In genomic region chr7:104855248-104855750, GRCm38 (mm10) we compare ENCODE assay signal across 39 mouse cellular contexts. TPM values are rescaled to one million over a fixed set of nuclear protein-coding genes. Genes with fewer than 3 reads are reported as not detected.
"Had no signal": no experiment of that assay in that cellular context is flagged by ENCODE, and none has a peak within 500 bp of the region (broad histone marks: within the 10 kb centered on the region; RNA-seq: fewer than 3 reads in every experiment).

No protein-coding gene starts in this region.

- H3K9me3 ChIP-seq: hindbrain, embryonic 10.5 days; hindbrain, embryonic 12.5 days; intestine, embryonic 15.5 days; limb, embryonic 13.5 days; limb, embryonic 15.5 days had no signal

- H3K4me1 ChIP-seq: heart, embryonic 12.5 days; hindbrain, embryonic 10.5 days; hindbrain, embryonic 12.5 days; intestine, embryonic 15.5 days; limb, embryonic 13.5 days; limb, embryonic 15.5 days; liver, embryonic 12.5 days had no signal

- DNase-seq: gastrocnemius, postnatal 14 days; gastrocnemius, postnatal 36 days; heart, adult 2 months; heart, postnatal 10 days; heart, postnatal 4 days; kidney, adult 18-20 months; kidney, adult 8-10 months; kidney, postnatal 10 days; kidney, postnatal 25 days; kidney, postnatal 4 days; layer of hippocampus, postnatal 36 days; left cerebral cortex, postnatal 4 days had no signal

- H3K4me2 ChIP-seq: heart, embryonic 12.5 days; hindbrain, embryonic 12.5 days; hindbrain, embryonic 14.5 days; intestine, embryonic 15.5 days; limb, embryonic 13.5 days; limb, embryonic 15.5 days; liver, embryonic 12.5 days had no signal

- H3K36me3 ChIP-seq: heart, embryonic 12.5 days; hindbrain, embryonic 10.5 days; hindbrain, embryonic 12.5 days; intestine, embryonic 15.5 days; limb, embryonic 13.5 days; limb, embryonic 15.5 days; liver, embryonic 12.5 days had no signal

- H3K27ac ChIP-seq: heart, adult 2 months; hindbrain, embryonic 10.5 days; hindbrain, embryonic 12.5 days; hindbrain, embryonic 14.5 days; intestine, embryonic 15.5 days; layer of hippocampus, adult 2 months; limb, embryonic 13.5 days; limb, embryonic 15.5 days; liver, embryonic 12.5 days; liver, embryonic 14.5 days had no signal

- ATAC-seq: hindbrain, embryonic 16.5 days; inflammation-experienced regulatory T-cells, adult 6 months; intestine, embryonic 15.5 days; intestine, postnatal 0 days; liver, embryonic 12.5 days had no signal

- H3K4me3 ChIP-seq: heart, adult 2 months; heart, embryonic 12.5 days; hindbrain, embryonic 10.5 days; hindbrain, embryonic 12.5 days; intestine, embryonic 15.5 days; layer of hippocampus, adult 2 months; limb, embryonic 13.5 days; limb, embryonic 15.5 days; liver, embryonic 12.5 days had no signal

- H3K9ac ChIP-seq: heart, embryonic 12.5 days; hindbrain, embryonic 12.5 days; hindbrain, embryonic 14.5 days; intestine, embryonic 15.5 days; limb, embryonic 13.5 days; limb, embryonic 15.5 days; liver, embryonic 12.5 days; liver, embryonic 14.5 days had no signal

- H3K27me3 ChIP-seq: heart, embryonic 12.5 days; hindbrain, embryonic 12.5 days; intestine, embryonic 15.5 days; limb, embryonic 13.5 days; limb, embryonic 15.5 days; liver, embryonic 12.5 days had no signal

RNA-seq across cellular contexts. Expression of gene Usp17la, which starts 1.5 kb away (rescaled TPM):
- total RNA-seq: gastrocnemius, adult 18-20 months; gastrocnemius, adult 8-10 months; gastrocnemius, postnatal 14 days; gastrocnemius, postnatal 36 days; heart, adult 2 months; heart, postnatal 10 days; heart, postnatal 25 days; heart, postnatal 4 days; layer of hippocampus, adult 2 months; layer of hippocampus, postnatal 14 days; layer of hippocampus, postnatal 36 days; left cerebral cortex, adult 18-20 months; left cerebral cortex, adult 8-10 months; left cerebral cortex, postnatal 10 days; left cerebral cortex, postnatal 25 days; left cerebral cortex, postnatal 4 days had no signal
- polyA plus RNA-seq: gonadal fat pad, adult 2 months; heart, adult 2 months; heart, embryonic 12.5 days; heart, embryonic 14.5 days; heart, embryonic 16.5 days; hindbrain, embryonic 10.5 days; hindbrain, embryonic 12.5 days; hindbrain, embryonic 14.5 days; hindbrain, embryonic 16.5 days; inflammation-experienced regulatory T-cells, adult 6 months; intestine, embryonic 15.5 days; intestine, postnatal 0 days; kidney, embryonic 14.5 days; kidney, embryonic 16.5 days; limb, embryonic 11.5 days; limb, embryonic 13.5 days; limb, embryonic 15.5 days; liver, embryonic 12.5 days; liver, embryonic 14.5 days had no signal

RNA-seq across cellular contexts. Expression of gene Usp17lb, which starts 12.9 kb away (rescaled TPM):
- total RNA-seq: gastrocnemius, adult 18-20 months; gastrocnemius, adult 8-10 months; gastrocnemius, postnatal 14 days; gastrocnemius, postnatal 36 days; heart, adult 2 months; heart, postnatal 10 days; heart, postnatal 25 days; heart, postnatal 4 days; layer of hippocampus, adult 2 months; layer of hippocampus, postnatal 14 days; layer of hippocampus, postnatal 36 days; left cerebral cortex, adult 18-20 months; left cerebral cortex, adult 8-10 months; left cerebral cortex, postnatal 10 days; left cerebral cortex, postnatal 25 days; left cerebral cortex, postnatal 4 days had no signal
- polyA plus RNA-seq: heart, adult 2 months; heart, embryonic 12.5 days; heart, embryonic 14.5 days; heart, embryonic 16.5 days; hindbrain, embryonic 10.5 days; hindbrain, embryonic 12.5 days; hindbrain, embryonic 14.5 days; hindbrain, embryonic 16.5 days; inflammation-experienced regulatory T-cells, adult 6 months; intestine, embryonic 15.5 days; intestine, postnatal 0 days; kidney, embryonic 14.5 days; kidney, embryonic 16.5 days; limb, embryonic 11.5 days; limb, embryonic 13.5 days; limb, embryonic 15.5 days; liver, embryonic 12.5 days; liver, embryonic 14.5 days had no signal

RNA-seq across cellular contexts. Expression of gene Olfr665, which starts 22.5 kb away (rescaled TPM):
- total RNA-seq: gastrocnemius, adult 18-20 months; gastrocnemius, adult 8-10 months; gastrocnemius, postnatal 14 days; gastrocnemius, postnatal 36 days; heart, adult 2 months; heart, postnatal 10 days; heart, postnatal 25 days; heart, postnatal 4 days; layer of hippocampus, adult 2 months; layer of hippocampus, postnatal 14 days; layer of hippocampus, postnatal 36 days; left cerebral cortex, adult 18-20 months; left cerebral cortex, adult 8-10 months; left cerebral cortex, postnatal 10 days; left cerebral cortex, postnatal 25 days; left cerebral cortex, postnatal 4 days had no signal
- polyA plus RNA-seq: gonadal fat pad, adult 2 months; heart, adult 2 months; heart, embryonic 12.5 days; heart, embryonic 14.5 days; heart, embryonic 16.5 days; hindbrain, embryonic 10.5 days; hindbrain, embryonic 12.5 days; hindbrain, embryonic 14.5 days; hindbrain, embryonic 16.5 days; inflammation-experienced regulatory T-cells, adult 6 months; intestine, embryonic 15.5 days; intestine, postnatal 0 days; kidney, embryonic 14.5 days; kidney, embryonic 16.5 days; limb, embryonic 11.5 days; limb, embryonic 13.5 days; limb, embryonic 15.5 days; liver, embryonic 12.5 days; liver, embryonic 14.5 days had no signal

RNA-seq across cellular contexts. Expression of gene Olfr666, which starts 40.5 kb away (rescaled TPM):
- total RNA-seq: gastrocnemius, adult 18-20 months; gastrocnemius, adult 8-10 months; gastrocnemius, postnatal 14 days; gastrocnemius, postnatal 36 days; heart, adult 2 months; heart, postnatal 10 days; heart, postnatal 25 days; heart, postnatal 4 days; layer of hippocampus, adult 2 months; layer of hippocampus, postnatal 14 days; layer of hippocampus, postnatal 36 days; left cerebral cortex, adult 18-20 months; left cerebral cortex, adult 8-10 months; left cerebral cortex, postnatal 10 days; left cerebral cortex, postnatal 25 days; left cerebral cortex, postnatal 4 days had no signal
- polyA plus RNA-seq: gonadal fat pad, adult 2 months; heart, adult 2 months; heart, embryonic 12.5 days; heart, embryonic 14.5 days; heart, embryonic 16.5 days; hindbrain, embryonic 10.5 days; hindbrain, embryonic 12.5 days; hindbrain, embryonic 14.5 days; hindbrain, embryonic 16.5 days; inflammation-experienced regulatory T-cells, adult 6 months; intestine, embryonic 15.5 days; intestine, postnatal 0 days; kidney, embryonic 14.5 days; kidney, embryonic 16.5 days; limb, embryonic 11.5 days; limb, embryonic 13.5 days; limb, embryonic 15.5 days; liver, embryonic 12.5 days; liver, embryonic 14.5 days had no signal
